Mouse (Mus musculus) mouse trophoblast stem cell (cell line): ENCODE measurements around the gene Esrrb.

Experiments
- in situ Hi-C, 2 experiments: fragments of 300-500 bp; cut with MseI, MboI; formaldehyde crosslinking; loops; 2 replicates in 1 of 2; 3 replicates in 1 of 2; pipeline ENCODE4 v1.15.1; 2025

The Esrrb gene

DNA sequence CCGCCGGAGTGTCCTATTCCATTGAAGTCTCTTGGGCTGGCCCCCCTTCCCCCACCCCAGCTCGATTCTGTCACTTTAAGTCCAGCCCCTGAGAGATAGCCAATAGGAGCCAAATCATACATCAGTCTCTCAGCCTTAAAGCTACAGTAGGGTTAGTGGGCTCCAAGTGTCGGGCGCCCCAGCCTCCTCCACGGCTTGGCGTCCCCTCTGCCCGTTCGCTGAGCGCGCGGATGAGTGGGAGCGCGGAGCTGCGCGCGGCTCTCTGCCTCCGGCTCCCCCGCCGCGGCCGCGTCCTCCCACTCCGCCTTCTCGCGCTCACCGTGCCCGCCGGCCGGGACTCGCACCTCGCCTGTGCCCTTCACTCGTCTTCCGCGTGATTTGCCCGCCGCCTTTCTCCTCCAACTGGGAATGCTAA lies 60.6 kb downstream of the Esrrb start:
- in situ Hi-C loops: no loop called here

DNA sequence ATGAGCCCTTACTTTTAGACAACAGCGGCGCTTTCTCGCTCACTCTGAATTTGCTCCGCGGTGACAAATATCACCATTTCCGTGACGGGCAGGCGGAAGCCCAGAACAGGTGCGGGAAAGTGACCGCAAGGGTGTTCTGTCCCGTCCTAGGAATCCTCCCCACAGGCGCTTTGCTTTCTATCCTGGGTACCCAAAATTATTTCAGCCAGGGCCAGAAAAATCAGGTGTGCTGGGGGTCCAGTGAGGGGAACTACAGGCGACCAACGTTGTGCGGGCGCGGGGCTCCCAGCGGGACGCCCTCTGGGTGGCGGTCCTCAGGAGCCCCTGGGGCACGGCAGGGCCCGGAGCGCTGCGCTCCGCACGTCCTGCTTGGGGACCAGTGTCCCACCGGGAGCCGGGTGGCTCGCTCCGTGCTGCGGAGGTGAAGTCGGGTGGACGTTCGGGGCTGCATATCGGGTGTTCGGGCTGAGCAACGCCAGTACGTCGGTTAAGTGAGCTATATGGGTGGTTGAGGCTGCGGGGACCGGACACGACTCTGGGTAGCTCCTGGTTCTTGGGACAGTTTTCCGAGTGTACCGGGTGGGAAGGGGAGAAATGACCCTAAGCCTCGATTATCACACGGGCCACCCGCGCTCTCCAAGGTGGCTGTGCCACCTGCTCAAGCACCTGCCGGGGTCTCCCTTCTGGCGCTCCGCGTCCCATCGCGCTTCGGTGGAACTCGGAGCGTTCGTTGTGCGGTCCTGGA lies 61.4 kb downstream of the Esrrb start:
- in situ Hi-C loops: no loop called here

DNA sequence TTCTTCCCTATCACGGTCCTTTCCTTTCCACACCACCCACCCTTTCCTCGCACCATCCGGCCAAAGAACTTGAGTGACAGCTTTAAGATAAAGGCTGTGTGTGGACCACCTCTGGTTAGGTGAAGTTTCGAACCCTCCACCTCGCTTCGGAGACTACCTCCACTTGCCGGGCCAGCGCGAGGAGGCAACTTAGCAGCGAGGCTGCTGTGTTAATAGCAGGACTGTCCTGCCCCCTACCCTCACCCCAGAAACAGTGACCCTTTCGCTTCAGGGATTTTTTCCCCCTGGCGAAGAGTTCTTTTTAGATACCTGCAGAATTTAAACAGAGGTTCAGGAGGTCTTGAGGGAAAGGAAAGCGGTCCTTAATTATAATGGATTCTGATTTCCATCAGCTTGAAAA lies 62.2 kb downstream of the Esrrb start:
- in situ Hi-C loops: no loop called here

DNA sequence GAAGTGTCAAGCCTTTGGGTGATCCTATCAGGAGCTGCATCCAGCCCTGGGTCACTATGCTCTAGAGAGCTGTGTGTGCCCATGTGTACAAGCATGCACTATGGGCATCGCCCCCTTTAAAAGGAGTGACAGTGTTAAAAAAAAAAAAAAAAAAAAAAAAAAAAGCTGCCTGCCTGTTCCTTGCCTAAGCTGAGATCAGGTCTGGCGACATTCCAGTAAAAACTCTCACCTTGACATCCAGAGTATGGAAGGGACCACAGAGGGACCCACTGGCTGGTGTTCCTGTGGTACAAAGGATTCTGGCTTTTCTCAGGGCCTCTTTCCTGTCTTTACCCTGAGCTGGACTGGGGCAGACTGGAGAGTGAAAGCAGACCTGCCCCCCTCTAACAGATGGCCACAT lies 66.7 kb downstream of the Esrrb start:
- in situ Hi-C loops: no loop called here

DNA sequence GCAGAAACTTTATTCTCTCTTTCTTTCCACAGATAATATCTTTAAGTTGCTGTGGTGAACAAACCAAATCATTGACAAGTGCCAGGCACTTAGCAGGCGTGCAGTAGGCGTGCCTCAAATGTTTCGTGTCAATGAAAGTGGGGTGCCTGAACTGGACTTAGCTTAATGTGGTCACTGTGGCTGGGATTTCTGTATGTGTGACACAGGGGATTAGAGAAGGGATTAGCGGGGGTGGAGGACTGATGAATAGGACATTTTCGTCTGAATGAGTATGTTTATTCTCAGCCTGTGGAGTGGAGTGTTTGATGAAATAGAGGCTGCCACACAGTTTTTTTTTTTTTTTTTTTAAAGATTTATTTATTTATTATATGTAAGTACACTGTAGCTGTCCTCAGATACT lies 70.8 kb downstream of the Esrrb start:
- in situ Hi-C loops: no loop called here

DNA sequence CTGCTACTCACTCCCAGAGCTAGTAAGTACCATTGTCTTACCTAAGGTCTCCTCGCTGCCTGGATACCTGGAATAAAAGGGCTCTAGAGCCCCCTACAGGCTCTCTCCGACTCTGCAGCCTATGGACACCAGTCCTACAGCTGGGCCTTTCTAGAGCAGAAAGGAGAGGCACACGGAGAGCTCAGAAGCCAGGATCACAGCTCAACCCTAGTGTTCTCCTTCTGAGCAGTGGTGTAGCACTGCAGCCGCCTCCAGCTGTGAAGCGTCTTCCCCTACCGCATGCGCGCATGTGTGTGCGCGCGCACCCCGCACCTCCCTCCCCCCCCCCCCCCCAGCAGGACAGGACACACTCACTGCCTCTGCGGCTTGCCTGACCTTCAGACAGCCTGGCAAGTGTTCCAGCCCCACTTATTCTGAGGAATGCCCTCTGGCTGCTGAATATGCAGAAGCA lies 72.5 kb downstream of the Esrrb start:
- in situ Hi-C loops: no loop called here

DNA sequence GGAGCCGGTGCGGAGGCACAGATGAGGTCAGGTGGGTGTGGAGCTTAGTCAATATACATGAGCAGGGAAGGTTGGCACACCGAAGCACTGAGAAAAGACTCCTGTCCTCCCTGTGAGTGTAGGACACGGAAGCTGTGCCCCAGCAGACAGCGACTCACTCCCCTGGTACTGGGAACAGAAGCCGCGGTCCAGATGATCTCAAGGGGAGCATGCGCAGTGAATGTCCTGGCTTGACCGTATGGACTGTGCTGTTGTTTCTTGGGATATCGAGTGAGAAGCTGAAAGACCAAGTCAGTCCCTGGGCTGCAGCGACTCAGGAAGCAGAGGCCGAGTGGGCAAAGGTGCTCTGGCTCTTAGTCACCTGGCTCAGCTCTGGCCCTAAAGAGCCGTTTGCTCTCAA lies 74.7 kb downstream of the Esrrb start:
- in situ Hi-C loops: no loop called here

DNA sequence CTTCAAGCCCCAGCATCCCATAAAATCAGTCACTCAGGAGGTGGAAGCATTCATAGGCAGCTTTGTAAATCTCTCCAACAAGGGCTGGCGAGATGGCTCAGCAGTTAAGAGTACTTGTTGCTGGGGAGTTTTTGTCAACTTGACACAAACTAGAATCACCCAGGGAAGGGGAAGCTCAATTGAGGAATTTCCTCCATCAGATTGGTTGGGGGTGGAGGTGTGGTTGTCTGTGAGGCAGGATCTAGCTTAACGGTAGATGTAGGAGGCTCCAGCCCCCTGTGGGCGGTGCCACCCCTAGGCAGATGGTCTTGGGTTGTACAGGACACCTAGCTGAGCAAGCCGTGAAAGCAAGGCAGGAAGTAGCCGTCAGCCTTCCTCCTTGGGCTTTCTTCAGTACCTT lies 89.9 kb downstream of the Esrrb start:
- in situ Hi-C loops: no loop called here

DNA sequence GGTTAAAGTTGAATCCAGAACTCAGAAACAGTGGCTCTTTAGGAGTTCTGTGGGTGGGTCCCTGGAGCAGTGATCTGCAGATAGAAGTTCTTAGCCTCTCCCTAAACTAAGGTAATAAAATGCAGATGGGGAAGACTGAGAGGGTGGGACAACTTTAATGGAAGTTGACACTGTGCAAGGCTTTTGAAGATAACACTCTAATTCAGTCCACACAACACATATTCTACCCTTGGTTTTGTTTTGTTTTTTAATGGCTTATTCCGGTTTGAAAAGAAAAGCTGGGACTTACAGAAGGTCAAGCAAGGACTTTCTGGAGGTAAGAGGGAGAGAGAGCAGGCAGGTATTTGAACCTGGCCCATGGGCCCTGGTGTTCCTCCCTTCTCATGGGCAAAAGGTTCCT lies 94.1 kb downstream of the Esrrb start:
- in situ Hi-C loops: no loop called here

DNA sequence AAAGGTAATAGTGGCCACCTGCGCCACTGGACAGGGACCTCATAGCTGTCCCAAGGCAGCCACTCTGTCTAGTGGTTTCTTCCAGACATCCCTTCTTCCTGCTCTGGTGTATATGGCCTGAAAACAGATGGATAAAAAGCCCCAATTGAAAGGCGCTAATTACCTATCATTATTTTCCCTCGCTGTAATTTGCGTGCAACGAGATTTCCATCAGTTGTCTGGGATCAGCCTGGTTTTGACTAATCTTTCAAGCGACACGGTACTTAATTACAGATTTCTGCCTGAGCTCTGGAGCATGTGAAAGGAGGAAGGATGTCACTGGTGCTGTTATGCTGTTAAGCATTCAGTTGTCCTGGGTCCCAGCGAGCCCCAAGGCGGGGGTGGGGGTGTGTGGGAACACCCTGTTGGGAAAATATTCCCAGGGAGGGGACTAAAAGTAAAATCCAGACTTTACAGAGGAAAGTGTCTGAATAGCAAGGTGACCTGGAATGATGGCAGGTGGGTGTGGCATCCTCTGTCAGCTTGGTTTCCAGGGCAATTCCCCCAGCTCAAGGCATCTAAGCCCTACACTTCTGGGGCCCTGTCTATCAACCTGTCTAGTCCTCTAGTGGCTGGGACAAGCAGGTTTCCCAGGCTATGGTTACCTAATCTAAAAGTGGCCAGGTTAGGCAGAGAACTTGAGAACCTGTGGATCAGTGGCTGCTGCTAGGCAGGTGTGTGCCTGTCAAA lies 102.0 kb downstream of the Esrrb start:
- in situ Hi-C loops: no loop called here

DNA sequence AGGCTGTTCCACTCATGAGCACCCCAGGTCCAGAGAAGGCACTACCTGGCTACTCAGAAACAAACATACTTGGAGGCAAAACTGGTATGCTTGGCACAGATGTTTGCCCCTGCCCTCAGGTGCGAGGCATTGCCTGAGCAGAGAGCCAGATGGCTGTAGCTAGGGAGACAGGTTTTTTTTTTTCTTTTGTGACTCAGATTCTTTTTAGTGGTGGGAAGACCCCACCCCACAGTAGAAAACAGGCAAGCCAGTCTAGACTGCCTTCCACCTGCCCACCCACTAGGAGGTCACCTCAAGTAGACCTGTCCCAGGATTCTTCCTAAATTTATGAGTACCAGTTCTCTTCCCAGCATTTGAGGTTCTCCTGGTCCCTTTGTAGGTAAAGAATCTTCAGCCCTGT lies 103.5 kb downstream of the Esrrb start:
- in situ Hi-C loops: no loop called here

DNA sequence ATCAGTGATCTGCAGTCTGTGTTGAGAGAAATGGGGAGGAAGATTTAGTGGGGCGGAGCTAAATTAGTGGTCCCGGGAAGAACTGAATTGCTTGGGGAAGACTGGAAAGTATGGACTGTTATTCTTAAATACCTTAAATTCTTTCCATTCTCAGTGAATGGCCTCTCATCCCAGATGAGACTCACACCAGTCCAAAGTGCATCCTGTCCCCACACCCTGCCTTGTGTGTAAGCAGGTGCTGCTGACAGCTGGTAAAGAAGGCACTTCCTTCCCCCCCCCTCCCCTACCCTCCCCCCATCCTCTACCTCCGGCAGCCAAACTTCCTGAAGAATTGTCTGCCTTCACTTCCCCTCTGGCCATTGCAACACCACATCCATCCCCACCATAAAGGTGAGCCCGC lies 105.3 kb downstream of the Esrrb start:
- in situ Hi-C loops: no loop called here

DNA sequence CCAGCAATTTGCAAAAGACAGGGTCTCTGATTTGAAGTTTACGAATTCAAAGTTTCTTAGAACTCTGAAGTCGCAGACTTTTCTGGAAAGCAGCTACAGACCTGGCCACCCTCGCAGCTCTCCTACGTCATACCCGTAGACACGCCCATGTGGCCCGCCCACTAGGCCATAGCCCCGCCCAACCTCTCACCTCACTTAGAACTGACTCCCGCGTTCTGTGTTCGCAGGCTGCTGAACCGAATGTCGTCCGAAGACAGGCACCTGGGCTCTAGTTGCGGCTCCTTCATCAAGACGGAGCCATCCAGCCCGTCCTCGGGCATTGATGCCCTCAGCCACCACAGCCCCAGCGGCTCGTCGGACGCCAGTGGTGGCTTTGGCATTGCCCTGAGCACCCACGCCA lies 109.0 kb downstream of the Esrrb start:
- in situ Hi-C loops: no loop called here

DNA sequence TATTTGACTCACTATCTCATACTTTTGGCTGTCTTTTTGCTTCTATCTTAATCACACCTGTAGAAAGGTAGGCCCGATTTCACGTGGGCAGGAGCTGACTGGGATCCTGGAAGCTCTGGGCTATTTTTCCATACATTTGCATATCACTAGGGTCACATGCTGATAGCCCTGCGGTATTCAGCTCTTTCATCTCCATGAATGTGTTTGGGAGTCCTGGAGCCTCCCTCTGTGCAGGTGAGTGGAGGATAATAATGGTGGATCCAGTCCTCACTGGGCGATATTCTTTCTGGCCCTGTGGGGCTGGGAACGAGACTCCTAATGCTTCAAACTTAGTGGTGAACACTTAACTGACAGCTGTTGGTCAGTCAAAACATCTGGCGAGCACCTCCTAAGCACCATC lies 110.0 kb downstream of the Esrrb start:
- in situ Hi-C loops: no loop called here

DNA sequence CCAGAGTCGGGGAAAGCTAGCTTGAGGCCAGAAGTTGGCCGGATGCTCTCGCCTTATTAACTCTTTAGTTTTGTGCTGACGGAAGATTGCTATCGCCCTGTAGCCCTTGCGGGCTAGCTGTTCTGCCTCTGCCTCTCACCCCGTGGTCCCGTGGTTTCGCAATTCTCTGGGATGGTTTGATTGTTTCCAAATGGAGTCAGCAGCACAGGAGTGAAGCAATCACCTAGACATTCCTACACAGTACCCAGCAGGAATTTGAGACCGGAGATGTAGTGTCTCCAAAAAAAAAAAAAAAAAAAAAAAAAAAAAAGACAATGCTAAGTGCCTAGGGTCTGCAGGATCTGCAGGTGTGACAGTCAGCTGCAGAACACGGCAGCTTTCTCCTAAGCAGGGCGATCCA lies 112.7 kb downstream of the Esrrb start:
- in situ Hi-C loops: no loop called here

DNA sequence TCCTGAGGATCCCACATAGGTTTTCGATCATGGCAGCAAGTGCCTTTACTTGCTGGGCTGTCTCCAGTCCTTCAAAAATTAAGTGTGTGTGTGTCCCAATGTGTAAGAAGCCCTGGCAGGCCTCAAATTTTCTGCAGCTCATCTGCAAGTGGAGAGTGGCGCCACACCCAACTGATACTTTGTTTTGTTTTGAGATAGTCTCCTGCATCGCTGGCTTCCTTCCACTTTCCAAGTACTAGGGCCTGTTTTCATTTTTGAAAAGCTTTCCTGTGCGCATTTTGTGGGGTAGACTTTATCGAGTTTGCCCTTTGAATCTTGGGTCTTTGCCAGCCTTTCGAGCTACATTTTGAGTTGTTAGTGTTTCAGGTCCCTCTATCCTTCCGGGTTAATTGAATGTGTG lies 115.1 kb downstream of the Esrrb start:
- in situ Hi-C loops: no loop called here

DNA sequence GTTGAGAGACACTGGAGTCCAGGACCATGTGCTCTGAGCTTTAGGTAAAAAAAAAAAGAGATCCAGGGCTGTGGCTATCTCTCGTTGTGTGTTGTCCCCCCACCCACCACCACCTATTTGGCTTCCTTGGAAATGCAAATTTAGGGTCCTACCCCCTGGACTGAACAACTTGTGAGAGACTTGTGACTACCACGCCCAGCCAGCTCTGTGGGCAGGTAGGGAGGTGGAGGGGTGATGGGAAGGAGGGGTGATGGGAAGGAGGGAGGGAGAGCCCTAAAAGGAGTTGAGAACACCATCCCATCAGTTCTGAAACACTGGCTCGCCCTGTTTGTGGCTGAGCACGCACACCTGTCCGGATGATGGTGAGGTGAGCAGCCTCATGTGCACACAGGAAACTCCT lies 118.0 kb downstream of the Esrrb start:
- in situ Hi-C loops: no loop called here

DNA sequence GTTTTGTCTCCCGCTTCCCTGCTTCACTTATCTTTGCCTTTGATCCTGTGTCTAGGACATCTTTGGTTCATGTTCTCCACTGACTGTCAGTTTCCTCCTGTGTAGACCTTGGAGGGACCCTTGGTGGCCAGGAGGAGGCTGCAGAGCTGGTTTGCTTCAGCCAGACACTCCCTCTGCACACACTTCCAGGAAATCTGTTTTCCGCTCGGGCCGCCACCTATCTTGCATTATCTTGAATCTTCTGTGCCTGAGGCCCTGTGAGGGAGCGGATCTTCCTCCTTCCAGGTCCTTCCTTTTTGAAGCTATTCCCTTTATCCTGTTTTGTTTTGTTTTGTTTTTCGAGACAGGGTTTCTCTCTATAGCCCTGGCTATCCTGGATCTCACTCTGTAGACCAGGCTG lies 121.1 kb downstream of the Esrrb start:
- in situ Hi-C loops: no loop called here

DNA sequence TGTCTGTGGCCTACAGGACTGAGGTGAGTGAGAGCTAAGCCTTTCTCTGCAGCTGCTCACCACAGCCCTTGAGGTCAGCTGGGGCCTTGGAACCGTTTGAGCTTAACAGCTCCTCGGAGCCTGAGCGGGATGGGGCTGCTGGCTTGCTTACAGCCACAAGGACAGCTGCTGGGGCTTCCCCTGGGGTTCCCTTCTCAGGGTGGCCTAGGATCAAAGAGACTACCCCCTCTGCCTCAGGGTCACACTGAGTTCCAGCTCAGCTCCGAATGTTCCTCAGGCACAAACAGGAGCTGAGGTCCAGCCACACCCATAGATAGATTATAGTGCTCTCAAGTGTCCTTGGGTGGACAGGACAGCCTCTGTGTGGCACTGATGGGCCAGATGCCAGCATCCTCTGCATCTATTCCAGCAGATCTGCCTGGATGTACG lies 122.5 kb downstream of the Esrrb start:
- in situ Hi-C loops: no loop called here

DNA sequence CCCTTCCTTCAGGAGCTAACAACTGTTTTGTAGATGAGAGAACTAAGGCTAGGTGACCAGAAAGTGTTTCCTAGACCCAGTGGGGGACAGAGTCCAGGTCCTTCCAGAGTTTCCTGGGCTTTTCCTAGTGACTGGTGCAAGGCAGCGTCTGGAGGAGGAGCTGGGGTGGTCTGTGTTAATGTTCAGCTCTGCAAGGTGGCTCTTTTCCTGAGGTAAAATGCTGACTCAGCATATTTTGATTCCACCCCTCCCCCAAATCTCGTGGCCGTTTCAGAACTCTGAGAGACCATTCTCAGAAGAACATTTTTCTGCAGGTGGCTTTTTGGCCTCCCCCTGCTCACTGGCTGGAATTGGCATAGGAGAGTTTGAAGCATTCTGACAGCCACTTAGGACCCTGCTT lies 127.1 kb downstream of the Esrrb start:
- in situ Hi-C loops: no loop called here

DNA sequence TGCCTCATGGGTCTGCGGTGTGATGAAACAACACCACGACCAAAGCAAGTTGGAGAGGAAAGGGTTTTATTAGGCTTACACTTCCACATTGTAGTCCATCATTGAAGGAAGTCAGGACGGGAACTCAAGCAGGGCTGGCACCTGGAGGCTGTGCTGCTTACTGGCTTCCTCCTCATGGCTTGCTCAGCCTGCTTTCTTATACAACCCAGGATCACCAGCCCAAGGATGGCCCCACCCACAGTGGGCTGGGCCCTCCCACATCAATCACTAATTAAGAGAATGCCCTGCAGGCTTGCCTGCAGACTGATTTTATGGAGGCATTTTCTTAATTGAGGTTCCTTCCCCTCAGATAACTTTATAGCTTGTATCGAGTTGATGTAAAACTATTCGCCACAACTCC lies 129.1 kb downstream of the Esrrb start:
- in situ Hi-C loops: no loop called here

DNA sequence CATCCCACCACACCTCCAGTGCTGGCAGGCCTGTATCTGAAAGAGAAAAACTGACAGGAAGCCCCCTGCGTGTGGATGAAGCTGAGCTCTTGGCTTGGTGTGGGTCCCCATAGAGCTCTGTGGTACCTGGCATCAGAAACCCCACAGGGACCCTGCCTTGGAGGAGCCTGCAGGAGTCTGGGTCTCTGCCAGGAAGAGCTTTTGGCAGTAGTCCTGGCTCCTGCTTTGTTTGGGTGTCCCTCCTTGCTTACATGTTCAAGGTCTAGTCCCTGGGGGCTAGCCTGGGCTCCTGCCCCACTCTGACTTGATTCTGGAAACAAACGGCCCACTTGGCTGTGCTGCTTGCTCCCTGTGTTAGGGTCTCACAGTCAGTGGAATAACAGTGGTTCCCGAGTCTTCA lies 130.6 kb downstream of the Esrrb start:
- in situ Hi-C loops: no loop called here

DNA sequence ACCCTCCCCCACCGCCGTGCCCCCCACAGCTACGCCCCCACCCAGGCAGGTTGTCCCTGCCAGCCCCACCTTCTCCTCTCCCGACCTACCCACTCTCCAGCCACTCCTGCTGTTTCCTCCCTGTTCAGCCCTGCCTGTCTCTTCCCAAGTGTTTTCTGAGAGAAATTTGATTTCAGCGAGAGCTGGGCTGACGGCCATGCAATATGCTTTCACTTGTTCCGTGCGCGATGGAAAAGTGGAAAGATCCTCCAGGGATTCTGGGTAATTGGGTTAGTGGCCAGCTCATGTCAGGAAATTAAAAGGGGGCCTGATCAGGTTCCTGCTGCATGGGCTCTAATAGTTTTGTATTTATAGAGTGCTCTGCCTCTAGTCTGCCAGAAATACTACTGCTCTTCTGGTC lies 131.9 kb downstream of the Esrrb start:
- in situ Hi-C loops: no loop called here
